Mouse (Mus musculus) heart, adult 18-20 months (tissue): ENCODE measurements around the gene Cd2. TPM values are rescaled to one million over a fixed set of nuclear protein-coding genes. Genes with fewer than 3 reads are reported as not detected.

Experiments
- DNase-seq, 2 experiments: peaks; one replicate each; pipeline ENCODE4 v3.0.0; 2021 to 2022; ENCODE audit warnings: mixed read lengths in 1 of 2
- long read RNA-seq, 2 experiments: library from polyadenylated mRNA; stranded (forward); transcript quantifications; one replicate each; pipeline ENCODE4 v2.0.0; 2021
- total RNA-seq, 2 experiments: library from RNA; stranded (reverse); gene quantifications; 2 replicates each; pipeline ENCODE4 v1.2.3; 2021

Gene Cd2
- 1 to 10 TPM in 1 of 2 experiments, under 1 TPM in 1; 0.32 to 4.6 TPM for total RNA-seq
- long read RNA-seq, experiment 1, result 0 reads
- long read RNA-seq, experiment 2, result 0 reads

- DNase-seq, result no peak
Observed at GRCm38 (mm10) chr3:101287911-101288311, at the start of gene Cd2. TSS of gene Cd2 (minus strand) at chr3:101287939.

GRCm38 (mm10) chr3:101328617-101329016 lies 40.9 kb upstream of the Cd2 start:
- DNase-seq, result no peak

DNA sequence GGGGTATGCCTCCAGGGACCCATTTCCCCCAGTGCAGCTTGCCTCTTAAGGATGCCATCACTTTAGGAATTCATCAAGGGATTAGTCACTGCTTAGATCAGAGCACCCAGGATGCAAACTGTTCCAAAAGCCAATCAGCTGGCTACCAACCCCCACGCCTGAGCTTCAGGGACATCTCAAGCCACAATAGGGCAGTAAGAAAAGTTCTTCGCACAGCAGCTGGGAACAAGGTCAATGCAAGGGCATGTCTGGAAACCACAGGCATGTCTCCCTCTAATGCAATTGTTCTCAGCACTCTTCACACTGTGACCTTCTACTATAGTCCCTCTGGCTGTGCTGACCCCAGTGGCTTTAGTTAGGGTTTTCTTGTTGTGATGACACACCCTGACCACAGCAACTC lies 39.5 kb upstream of the Cd2 start:
- DNase-seq, result no peak

GRCm38 (mm10) chr3:101322437-101322836 lies 34.7 kb upstream of the Cd2 start:
- no peak for DNase-seq

GRCm38 (mm10) chr3:101320874-101321273 lies 33.1 kb upstream of the Cd2 start:
- no peak for DNase-seq

- DNase-seq, result no peak
Observed at GRCm38 (mm10) chr3:101318516-101319170, 30.9 kb upstream of the Cd2 start.

- DNase-seq, result peak in 1 of 2 experiments; percentile 38
Observed at GRCm38 (mm10) chr3:101318115-101318514, 30.4 kb upstream of the Cd2 start.

DNA sequence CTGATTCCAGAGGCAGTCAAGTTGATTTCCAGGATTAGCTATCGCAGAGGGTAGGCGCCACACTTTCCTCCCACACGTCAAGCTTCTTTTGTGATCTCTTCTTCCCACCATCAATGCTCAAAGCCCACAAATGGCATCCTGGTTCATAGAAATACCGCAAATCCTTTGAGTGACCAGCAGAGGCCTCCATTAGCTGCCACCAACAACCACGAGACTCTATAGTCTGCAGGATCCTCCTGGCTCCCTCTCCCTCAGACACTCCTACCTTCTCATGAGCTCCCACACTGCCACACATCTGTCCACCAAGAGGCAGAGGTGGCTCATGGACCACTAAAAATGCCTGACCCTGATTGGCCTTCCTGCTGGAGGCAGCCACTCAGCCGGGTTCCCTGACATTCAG lies 27.2 kb upstream of the Cd2 start:
- DNase-seq, result no peak

- DNase-seq, result no peak
Observed at GRCm38 (mm10) chr3:101313266-101314051, 25.7 kb upstream of the Cd2 start.

DNA sequence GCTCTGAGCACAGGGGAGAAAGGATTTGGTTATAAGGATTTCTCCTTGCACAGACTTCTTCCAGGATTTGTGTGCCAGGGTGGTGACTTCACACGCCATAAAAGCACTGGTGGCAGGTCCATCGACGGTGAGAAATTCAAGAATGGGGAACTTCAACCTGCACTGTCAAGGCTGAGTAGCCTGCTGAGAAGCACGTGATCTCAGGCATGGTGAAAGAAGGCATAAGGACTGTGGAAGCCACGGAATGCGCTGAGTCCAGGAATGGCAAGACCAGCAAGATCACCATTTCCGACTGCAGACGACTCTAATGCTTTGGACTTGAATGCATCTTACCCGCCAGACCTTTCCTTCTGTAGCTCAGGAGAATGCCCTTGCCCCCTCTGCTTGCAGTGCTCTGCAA lies 23.2 kb upstream of the Cd2 start:
- no peak for DNase-seq

GRCm38 (mm10) chr3:101309626-101310025 lies 21.9 kb upstream of the Cd2 start:
- peak in 1 of 2 experiments; percentile 29 for DNase-seq

- DNase-seq, result no peak
Observed at GRCm38 (mm10) chr3:101306090-101306489, 18.4 kb upstream of the Cd2 start.

- no peak for DNase-seq
Observed at GRCm38 (mm10) chr3:101305046-101305445, 17.3 kb upstream of the Cd2 start.

DNA sequence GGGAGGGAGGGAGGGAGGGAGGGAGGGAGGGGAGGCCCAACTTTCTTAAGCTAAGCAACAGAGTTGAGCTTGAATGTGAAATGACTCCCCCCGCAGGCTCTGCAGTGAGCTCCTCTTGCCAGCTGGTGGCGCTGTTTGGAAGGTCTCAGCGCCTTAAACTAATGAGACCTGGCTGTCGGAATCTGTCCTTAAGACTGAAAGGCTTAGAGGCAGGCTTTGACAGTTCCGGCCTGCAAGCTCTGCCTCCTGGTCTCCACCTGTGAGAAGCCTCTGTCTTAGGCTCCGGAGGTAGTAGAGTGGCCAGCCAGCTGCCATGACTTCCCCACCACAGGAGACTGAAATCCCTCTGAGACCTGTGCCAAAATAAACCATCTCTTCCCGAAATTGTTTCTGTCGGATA lies 16.4 kb upstream of the Cd2 start:
- DNase-seq, result peak; percentile 62 to 85

GRCm38 (mm10) chr3:101300271-101301071 lies 12.7 kb upstream of the Cd2 start:
- DNase-seq, result peak; percentile 43 to 59

DNA sequence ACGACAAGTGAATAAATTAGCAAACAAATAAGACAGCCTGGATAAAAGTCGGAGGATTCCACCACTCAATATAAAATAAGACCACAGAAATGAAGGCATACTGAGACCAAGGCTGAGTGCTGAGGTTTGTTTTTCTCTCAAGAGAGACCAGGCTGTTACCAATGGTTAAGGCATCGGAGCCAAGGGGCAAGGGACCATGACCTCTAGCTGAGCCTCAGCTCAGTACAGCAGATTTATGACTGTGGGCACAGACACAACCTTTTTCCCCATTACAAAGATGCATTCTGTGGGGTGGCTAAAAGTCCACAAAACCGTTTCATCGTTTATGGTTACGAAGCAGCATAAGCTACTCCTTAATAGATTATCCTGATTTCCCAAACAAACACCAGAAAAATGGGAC lies 11.9 kb upstream of the Cd2 start:
- DNase-seq, result no peak

DNA sequence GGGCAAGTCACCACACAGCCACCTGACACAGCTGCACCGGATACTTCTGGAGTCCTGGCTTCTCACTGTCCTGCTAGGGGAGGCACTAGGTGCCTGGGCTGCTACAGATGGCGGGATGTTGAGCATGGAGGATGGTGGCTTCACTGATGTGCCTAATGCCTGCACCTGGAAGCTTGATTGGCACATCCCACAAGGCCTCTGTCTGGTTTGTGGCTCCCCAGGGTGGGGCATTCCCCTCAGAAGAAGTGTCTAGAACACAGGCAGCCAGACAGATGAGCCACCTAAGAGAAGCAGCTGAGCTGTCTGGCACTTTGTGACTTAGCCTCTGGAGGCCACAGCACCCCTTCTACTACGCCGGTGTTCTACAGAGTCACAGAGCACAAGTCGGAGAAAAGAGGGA lies 9.5 kb upstream of the Cd2 start:
- DNase-seq, result no peak

DNA sequence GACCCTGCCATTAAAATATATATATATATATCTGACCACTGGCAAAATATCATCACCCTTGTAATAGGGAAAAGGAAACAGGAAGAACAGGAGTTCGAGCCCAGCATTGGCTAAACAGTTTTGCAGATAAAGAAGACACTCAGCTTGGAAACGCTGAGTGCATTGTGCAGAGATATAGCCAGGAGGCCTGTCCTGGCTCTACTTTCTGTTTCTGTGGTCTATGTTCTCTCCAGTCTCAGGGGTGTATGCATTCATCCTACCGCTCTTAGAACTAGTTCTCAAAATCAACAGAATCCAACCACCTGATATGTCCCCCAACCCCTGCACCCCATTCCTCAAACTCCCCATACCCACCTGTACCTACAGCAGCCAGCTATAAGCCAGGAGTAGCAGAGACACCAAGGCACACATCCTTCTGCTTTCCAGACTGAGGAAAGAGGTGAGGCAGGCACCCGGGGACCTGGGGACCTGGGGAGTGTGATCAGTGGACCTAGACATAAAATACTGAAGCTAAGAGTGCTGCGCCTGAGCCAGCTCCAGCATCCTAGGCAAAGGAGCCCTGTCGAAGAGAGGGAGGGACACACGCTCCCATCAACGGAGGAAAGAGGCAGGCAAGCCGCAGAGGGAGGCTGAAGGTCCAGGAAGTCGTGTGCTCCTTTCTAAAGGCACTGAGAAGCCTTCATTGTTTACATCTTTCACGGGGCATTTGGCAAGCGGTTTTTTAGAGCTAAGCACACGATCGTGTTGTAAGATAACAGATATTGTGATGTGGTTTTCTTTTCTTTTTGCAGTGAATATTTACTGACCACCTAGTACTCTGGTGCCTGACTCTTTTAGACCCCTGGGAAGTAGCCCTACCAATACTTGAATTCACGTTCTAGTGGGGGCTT lies 8.4 kb upstream of the Cd2 start:
- no peak for DNase-seq

DNA sequence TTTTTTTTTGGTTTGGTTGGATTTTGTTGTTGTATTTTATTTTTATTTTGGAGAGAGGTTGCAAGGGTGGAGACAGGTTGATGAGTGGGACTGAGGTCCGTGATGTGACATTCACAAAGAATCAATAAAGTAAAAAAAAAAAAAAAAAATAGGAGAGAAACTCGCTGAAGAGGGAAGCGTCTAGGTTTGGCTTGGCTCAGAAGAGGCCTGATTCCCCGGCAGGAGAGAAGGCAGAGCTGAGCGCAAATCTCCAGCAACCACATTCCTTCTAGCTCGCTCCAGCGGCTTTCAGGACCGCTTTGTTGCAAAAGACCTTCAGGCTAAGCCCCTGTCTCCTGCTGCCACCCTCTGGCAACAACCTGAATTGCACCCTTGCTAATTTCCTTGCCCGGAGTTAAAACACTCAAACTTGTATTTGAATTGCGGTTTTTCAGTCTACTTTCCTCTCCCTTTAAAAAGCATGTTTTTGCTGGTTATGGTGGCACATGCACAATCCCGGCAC lies 7.7 kb upstream of the Cd2 start:
- peak; percentile 90 to 98 for DNase-seq

DNA sequence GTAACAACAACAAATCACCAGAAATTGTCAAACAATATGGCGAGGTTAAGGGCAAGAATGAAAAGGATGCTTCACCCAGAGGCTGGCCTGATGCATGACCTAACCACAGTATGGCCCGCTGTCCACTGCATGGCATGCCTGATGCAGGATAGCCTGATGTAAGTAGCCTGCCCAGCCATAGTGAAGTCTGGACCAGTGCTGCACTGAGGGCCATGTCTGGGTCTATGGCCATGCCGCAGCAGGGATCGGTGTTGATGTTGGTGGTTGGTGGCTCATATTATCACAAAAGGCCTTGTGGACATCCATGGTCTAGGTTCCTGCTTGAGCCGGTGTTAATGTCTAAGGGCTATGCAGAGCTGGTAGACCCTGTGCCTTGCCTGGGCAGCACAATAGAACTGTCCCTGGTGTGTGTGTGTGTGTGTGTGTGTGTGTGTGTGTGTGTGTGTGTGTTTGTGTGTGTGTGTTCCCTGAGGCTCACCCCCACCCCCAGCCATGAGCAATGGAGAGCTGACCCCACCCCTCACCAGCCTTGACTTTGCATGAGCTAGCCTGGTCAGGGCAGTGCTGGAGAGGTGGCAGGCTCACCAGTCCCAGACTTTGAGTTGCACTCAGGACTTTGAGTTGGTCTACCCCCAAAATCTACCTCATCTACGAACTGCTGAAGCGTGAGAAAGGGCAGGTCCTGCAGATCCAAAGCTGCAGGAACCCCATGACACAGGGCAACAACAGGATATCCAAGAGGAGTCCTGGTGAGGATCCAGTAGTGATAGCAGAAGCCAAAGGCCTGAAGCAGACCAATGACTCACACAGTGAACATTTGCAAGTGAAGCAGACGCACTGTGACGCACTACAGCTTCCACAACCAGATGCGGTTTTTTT lies 7.0 kb upstream of the Cd2 start:
- peak; percentile 64 to 82 for DNase-seq
